Mouse (Mus musculus) 3T3-L1 (cell line): ENCODE data around the gene Fbxw9.

ENCODE experiments used
- DNase-seq: peaks from one replicate; pipeline ENCODE4 v3.0.0-alpha.2; 2015; ENCODE audit warnings: low read depth, low spot score

Gene Fbxw9

DNA sequence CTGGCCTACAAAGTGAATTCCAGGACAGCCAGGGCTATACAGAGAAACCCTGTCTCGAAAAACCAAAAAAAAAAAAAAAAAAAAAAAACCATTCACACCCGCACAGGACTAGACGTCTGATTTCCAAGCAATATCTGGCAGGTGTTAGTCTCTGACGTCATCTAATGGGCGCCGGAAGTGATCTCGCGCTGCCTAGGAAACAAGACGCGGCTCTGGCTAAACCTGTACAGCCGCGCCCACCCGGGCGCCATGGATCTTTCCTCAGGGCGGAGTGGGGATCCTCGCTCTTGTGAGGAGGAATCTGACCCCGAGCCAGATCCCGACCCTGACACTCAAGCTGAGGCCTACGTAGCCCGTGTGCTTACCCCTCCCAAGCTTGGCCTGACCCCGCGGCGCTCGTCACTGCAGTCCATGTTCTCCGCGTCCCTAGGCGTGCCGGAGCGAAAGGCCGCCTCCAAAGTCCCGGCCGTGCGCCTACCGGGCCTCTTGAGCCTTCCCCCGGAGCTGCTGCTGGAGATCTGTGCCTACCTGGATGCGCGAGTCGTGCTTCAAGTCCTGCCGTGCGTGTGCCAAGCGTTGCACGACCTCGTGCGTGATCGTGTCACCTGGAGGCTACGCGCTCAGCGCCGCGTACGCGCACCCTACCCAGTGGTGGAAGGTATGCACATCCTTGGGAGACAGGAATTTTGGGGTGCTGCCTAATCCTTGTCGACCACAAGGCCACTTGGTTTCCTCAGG is at the start of gene Fbxw9:
TSS of gene Fbxw9 (plus strand) at position 177 of the 738 bp plus-strand sequence.
- DNase-seq: peak; percentile 97

DNA sequence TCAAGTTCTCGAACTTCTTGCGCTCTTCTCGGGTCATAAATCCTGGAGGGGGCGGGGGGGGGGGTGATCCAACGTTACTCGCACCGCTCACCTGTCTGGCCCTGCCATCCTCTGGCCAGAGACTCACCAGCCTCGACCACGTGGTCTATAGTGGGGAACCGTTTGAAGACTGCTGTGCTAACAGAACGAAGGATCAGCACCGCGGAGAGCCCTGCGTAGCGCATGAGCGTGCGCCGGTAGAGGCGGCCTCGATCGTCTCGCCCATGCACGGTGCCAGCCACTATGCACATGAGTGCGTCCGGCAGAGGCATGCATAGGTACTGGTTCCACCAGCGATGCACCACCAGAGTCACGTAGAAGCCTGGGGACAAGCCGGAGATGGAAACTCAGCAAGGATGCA is 48.6 kb upstream of the Fbxw9 start:
- no peak for DNase-seq

DNA sequence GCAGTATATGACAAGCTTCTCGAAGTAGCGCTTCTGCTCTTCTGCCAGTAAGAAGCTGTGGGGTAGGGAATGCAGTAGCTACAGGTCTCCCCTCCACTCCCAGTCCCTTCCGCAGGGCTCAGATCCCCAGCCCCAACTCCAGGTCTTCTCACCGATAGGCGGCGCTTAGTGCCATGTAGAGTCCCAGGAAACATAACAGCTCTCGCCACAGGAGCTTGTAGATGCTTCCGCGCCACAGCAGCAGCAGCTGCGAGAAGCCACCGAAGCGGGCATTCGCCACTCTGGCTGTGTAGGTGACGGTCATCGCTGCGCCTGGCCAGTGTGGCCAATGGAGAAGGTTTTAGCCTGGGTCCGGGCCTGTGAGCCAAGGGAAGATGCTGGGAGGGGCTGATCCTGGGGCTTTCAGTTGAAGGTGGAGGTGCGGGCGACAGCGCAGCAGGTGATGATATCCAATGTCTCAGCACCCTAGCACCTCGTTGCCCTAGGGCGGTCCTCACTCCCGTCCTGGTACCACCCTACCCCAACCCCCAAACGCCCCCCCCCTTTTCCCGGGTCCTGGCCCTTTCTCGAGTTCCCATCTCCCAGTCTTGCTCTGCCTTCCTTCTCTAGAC is 46.5 kb upstream of the Fbxw9 start:
- DNase-seq: no peak

DNA sequence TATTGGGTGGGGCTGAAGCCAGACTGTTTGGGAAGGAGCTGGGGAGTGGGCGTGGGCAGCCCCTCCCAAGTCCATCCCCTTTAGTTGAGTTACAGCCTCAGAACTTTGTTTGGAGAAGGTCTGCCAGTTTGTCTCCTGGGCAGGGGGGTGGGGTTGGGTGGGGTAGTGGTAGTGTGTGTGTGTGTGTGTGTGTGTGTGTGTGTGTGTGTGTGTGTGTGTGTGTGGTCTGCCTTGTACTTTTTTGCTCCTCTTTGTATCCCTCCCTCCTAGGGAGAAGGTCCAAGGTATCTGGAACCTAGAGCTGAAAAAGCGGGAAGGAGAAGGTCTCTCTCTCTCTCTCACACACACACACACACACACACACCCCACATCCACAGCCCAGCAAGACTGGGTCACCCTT is 45.4 kb upstream of the Fbxw9 start, which contains the start of gene Best2:
TSS of gene Best2 (minus strand) at position 101 of the 400 bp plus-strand sequence.
- no peak for DNase-seq

DNA sequence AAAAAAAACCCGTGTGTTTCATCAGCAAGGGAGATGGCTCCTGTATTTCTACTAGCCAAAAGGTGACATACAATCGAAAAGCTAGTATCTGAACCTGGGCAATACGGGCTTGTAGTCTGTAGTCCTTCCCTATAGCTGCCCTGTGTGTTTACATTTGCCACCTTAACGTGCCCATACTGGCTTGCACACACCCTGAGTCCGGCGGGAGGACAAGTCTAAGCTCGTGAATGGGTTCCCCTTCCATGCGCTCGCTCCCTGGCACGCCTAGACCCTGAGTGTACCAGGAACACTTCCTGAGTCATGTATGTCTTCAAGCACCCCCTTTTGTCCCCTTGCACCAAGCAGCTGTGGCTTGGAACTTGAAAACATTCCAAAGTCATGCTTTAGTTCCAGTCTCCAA is 43.1 kb upstream of the Fbxw9 start:
- DNase-seq: no peak

DNA sequence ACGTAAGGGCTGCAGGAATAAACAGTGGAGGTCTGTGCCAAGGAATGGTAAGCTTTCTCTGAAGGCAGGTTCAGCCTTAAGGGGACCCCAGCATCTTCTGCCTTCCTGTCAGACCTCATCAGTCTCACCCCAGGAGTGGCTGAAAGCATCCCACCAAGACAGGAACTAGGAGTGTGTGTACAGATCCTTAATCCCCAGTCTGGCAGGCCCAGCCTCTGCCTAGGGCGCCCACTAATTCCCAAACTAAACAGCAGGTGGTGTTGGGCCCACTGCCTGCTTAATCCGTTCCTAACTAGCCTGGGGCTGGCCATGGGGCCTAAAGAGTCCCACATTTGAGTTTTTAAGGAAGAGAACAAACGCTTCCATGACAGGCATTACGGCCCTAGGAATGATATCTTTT is 42.6 kb upstream of the Fbxw9 start:
- no peak for DNase-seq

DNA sequence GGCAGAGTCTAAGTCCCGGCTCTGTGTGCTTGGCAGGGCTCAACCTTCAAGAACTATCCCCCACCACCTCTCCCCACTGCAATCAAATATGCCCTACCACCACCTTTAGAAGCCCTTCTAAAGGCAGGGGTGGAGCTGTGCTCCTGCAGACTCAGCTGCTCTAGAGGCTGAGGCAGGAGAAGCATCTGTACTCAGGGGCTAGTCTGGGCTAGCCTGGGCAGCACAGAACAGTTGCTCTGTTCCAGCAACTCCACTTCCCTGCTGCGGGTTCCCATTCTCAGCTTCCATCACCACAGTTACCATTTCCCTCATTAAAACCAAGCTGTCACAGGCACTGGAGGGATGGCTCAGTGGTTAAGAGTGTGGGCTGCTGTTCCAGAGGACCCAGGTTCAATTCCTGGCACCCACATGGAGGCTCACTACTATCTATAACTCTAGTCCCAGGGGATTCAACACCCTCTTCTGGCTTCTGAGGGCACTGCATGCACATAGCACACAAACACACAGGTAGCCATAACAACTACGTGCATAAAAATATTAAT is 38.3 kb upstream of the Fbxw9 start:
- no peak for DNase-seq

DNA sequence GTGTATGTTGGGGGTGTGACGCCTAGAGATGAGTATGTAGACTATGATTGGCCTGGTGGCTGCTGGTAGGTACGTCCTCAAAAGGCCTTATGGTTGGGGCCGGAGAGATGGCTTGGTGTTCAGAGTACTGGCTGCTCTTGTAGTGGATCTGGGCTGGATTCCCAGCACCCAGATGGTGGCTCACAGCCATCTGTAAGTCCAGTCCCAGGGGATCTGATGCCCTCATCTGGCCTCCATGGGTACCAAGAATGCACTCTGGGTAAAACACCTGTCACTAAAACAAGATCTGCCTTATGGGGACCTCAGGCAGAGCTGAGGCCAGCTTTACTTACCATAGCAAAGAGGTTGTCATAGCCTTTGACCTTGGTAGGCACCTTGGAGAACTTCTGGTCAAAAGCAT is 36.0 kb upstream of the Fbxw9 start:
- DNase-seq: no peak

DNA sequence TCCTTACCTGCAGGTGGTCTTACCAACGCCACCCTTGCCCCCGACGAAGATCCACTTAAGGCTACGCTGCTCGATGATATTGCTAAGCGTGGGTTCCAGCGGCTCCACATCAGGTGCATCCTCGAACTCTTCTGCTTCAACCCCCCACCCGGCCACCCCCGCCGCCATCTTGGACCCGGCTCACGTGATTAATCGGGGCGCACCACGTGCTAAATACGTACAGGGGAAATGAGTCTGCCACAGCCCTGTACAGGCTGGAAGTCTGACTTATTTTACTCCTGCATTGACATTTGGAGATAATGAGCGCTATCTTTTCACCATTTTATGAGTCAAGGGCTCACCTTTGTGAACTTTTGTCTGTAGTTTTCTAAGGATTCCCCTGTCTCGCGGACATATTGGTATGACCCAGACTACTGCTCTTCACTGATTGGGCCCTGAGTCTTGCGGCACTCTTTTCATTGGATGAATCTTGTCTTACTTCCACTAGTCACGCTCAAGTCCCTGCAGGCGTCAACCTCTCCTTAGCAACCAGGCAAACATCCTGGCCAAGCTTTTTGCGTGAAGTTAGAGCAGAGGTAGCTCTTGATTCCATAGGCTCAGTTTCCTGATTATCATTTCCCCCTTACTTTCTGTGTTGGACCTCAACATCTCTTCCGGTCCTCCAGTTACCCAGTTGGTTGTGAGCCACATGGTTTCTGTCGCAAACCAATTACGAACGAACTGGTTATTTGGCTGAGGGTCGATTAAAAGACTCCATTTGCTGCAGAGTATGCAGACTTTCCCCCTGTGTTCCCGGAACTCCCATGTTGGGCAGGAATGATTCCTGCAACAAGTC is 34.5 kb upstream of the Fbxw9 start, which contains the start of gene Asna1:
TSS of gene Asna1 (minus strand) at position 184 of the 835 bp plus-strand sequence.
- peak; percentile 99 for DNase-seq

DNA sequence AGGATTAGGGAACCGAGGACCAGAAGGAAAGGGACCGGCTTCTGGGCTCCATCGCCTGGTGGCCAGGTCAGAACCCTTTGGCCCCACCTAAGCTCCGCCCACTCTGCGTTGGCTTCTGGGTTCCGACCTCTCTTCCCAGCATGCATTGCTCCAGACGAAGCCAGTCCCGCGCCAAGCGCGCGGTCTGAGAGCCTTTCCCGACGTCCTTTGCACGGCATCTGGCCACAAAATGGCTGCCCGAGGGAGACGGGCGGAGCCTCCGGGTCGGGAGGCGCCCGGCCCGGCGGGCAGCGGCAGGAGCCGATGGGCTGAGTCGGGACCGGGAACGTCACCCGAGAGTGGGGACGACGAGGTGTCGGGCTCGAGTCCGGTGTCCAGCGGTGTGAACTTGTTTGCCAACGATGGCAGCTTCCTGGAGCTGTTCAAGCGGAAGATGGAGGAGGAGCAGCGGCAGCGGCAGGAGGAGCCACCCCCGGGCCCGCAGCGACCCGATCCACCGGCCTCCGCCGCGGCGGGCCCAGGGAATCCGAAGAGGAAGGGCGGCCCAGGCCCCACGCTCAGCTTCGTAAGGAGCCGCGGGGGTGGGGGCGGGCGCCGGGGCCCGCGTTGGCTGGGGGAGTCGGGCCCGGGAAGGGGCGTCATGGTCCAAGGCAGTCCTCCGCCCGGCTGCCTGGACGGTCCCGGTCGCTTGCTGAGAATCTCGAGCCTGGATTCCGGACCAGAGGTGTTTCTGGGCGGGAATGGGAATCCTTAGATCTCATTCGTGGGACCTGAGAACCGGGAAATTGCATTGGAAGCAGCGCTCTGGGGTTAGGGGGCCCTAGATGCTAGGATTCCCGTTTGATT is 33.0 kb upstream of the Fbxw9 start, which contains the start of gene Trir:
TSS of gene Trir (plus strand) at position 154 of the 846 bp plus-strand sequence.
- DNase-seq: peak; percentile 99

DNA sequence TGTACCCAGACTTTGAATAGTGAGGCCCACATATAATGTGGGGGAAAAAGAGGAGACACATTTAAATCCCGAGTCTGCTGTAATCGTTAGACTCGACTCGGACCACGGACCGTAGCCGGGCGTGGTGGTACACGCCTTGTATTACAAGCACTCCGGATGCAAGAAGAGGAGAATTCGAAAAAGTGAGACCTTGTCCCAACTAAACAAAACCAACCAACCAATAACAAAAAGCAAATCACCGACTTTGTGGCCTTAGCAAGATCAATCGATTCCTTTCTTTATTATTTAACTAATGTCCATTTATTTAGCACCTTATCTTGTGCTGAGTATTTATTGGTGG is 32.4 kb upstream of the Fbxw9 start:
- DNase-seq: peak; percentile 48

DNA sequence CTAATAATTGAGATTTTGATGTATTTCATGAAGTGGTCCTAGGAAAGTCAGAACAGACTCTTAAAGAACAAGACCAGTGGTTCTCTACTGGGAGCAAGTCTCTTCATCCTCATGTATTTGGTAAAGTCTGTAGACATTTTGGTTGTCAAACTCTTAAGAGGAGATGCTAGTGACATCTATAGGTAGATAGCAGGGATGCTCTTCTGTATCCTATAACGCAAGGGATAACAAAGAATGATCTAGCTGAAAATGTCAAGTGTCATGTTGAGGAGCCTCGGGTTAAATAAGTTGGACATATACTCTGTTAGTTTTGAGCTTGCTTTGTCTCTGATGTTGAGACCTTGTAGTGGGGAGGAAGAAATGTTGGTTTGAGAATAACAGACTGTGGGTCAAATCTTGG is 31.9 kb upstream of the Fbxw9 start:
- DNase-seq: peak; percentile 52

DNA sequence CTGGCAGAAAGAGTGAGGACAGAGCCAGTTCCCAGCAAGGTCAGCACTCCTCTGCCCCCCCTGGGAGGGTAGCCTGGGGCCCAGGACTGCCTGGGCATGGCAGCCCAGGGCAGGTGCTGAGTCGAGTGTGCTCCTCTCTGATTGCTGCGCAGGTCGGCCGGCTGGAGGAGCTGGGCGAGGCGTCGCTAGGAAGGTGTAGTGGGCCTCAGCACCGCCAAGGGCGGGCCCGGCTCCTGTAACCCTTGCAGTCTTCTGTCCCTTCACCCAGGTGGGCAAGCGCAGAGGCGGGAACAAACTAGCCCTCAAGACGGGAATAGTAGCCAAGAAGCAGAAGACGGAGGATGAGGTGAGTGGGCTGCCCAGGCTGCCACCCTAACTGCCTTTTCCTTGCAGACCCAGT is 30.6 kb upstream of the Fbxw9 start:
- DNase-seq: no peak

DNA sequence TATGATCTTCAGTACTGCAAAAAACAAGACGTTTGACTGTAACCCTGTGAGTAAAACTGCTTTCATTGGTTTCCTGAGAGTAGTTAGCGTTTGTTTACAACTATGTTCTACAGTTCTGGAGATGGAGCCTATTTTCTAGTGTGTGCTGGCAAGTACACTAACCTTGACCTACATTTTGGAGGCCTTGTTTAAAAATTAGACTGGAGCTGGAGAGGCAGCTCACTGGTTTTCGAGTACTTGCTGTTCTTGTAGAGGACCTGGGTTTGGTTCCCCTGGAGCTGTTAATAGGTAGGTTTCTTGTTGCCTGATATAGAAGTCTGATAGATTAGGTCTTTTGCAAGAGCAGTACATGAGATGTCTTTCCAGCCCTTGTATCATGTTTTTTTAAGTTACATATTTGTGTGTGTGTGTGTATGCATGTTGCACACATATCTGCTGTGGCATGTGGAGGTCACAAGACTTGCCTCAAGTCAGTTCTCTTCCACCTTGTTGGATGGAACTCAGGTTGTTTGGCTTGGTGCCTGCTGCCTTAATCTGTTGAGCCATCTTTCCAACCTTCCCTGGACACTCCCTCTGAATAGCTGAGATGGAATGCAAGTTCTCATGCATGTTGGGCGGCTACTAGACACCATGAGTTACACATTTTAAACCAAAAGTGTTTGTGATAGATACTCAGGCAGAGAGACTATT is 27.1 kb upstream of the Fbxw9 start:
- peak; percentile 50 for DNase-seq

DNA sequence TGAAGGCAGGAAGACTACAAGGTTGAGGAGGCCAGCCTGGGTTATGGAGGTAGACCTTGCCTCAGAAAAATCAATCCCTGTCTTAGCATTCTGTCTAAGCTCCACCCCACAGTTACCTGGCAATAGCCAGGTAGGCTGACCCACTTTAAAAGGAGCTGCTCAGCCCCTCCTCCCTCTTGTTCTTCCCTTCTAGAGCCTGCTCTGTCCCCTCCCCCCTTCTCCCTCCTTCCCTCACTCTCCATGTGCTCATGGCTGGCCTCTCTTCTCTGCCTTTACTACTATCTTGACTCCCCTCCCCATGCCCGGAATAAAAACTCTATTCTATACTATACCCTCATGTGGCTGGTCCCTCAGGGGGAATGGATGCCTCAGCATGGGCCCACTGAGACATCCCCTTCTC is 26.0 kb upstream of the Fbxw9 start:
- no peak for DNase-seq

DNA sequence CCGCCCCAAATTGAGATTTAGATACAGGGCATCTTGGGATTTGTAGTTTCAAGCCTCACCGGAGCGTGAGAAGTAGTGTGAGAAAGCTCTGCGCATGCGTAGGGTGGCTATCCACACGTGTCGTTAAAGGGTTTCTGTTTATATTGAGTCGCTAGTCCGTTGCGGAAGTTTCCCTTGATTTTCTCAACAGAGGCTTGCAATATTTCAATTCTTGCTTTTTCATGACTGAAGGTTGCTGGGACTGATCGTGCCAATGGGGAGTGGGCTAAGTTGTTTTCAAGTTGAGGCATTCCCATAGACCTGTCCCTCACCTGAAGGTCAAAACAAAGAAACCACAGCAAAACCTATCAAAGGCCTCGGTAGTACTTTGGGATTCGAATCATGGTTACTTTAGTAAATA is 25.1 kb upstream of the Fbxw9 start:
- no peak for DNase-seq

DNA sequence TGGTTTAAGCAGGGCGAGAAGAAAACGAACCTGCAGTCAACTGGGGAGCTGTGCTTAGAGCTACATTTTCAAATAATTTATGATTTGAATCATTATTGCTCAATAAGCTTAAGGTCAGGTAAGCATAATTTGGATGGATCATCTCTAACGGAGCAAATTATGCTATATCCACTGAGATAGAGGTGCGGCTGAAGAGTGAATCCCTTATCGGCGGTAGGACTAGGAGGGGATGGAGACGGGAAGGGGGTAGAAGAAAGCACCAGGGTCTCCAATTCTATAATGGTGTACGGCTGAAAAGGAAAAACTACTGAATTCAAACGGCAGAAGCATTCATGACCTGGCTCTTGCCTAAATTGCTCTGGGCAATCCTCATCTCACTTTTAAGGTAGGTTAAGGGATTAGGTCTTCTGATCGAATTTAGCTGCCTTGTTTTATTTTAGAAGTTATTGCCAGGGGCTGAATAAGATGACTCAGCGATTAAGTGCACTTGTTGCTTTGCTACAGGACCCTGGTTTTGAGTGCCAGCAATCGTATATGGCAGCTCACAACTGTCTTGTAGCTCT is 24.6 kb upstream of the Fbxw9 start:
- no peak for DNase-seq

DNA sequence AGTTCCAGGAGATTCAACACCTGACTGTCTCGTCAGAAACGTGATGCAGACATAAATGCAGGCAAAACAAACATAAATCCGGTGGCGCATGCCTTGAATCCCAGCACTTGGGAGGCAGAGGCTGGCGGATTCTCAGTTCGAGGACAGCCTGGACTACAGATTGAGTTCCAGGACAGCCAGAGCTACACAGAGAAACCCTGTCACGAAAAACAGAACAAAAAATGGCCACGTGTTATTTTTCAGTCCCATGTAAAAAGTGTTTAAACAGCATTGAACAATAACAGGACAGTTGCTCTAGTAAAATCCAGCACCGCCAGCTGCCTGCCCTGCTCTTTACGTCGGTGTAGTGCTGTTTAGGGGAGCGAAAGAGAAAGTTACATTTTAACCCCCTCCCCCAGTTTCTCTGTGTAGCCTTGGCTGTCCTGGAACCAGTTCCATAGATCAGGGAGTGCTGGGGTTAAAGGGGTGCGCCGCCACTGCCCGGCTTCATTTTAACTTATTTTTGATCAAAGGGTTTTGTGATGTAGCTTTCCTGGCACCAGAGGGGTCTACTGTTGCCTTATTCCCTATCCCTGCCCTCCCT is 24.0 kb upstream of the Fbxw9 start:
- DNase-seq: peak; percentile 74

DNA sequence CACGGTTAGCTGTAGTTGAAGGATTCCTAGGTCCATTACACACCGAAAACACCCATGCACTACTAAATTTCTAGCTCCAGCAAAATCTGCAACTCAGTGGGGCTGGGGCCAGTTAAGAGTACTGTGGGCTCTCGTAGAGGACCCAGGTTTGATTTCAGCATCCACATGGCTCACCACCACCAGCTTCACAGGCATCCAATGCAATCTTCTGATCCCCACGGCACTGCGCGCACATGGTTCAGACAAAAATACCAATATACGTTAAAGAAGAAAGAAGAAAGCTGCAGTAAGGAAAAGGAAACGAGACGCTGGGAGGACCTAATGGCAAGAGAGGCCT is 23.5 kb upstream of the Fbxw9 start:
- no peak for DNase-seq

DNA sequence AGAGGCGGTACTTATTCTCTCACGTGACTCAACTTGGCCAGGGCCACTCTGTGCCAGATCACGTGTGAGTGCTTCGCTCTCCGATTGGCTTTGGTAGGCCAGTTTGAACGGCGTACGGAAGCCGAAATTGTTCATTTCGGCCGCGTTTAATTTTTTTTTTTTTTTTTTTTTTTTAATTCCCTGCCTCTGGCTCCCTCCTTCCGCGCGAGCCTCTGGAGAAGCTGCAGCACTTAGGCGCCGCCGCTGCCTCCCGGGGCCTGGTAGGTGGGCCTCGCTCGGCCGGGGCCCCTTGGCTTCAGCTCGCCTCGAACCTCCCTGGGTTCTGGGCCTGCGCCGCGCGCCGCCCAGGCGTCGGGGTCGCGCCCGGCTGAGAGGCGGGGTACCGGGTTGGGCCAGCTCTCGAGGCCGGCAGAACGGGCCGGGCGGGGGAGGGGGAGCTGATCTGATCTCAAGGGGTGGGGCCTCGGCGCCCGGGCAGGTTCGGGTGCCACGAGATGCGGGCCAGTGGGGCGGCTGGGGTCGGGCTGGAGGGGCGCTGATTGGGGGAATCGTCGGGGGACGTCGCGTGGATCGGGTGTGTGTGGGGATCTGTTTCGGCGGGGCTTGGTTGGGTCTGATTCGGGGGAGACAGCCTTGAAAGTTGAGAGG is 23.0 kb upstream of the Fbxw9 start, which contains the start of gene Tnpo2:
TSS of gene Tnpo2 (plus strand) at position 198 of the 648 bp plus-strand sequence.
- DNase-seq: peak; percentile 100
